In genomic region chr2:170497091-170497566, GRCm38 (mm10) we compare ENCODE assay signal across 7 mouse cellular contexts. TPM values are rescaled to one million over a fixed set of nuclear protein-coding genes. Genes with fewer than 3 reads are reported as not detected.
A peak's percentile ranks its signal among the peaks of the same experiment; 100 is the strongest.
DNase-seq lines count a peak whose midpoint lies in the region; ATAC-seq and TF ChIP-seq lines count a peak whose summit lies in the region.

TSS of gene Cyp24a1 (minus strand) at chr2:170497145.

- DNase-seq in gastrocnemius, adult 8-10 months (ENCODE audit: low spot score in 2 of 2): peak; percentile 18 to 55
- DNase-seq in hindbrain, postnatal 0 days (ENCODE audit: low spot score): peak; percentile 32
- peak; percentile 34 for DNase-seq in midbrain, postnatal 0 days (ENCODE audit: low spot score)
- no peak for DNase-seq in right cerebral cortex, adult 18-20 months
- no peak for DNase-seq in left cerebral cortex, adult 11 months (ENCODE audit: low spot score)

- H3K36me3 ChIP-seq in hindbrain, postnatal 0 days (ENCODE audit: insufficient read depth, low read length): no peaks in the 10 kb centered on the region
- no peaks in the 10 kb centered on the region for H3K36me3 ChIP-seq in liver, embryonic 12.5 days
- no peaks in the 10 kb centered on the region for H3K36me3 ChIP-seq in midbrain, postnatal 0 days (ENCODE audit: insufficient read depth, low read length)

- peak; percentile 60 for TF ChIP-seq CTCF in hindbrain, postnatal 0 days (IDR thresholded peaks at IDR 0.05; ENCODE audit: low read depth)
- TF ChIP-seq CTCF in midbrain, postnatal 0 days (IDR thresholded peaks at IDR 0.05): peak; percentile 37

- WGBS in hindbrain, postnatal 0 days: under 1% methylated on average over 35 of the region's 36 CpGs
- under 1% methylated on average over 36 of the region's 36 CpGs for WGBS in liver, embryonic 12.5 days (ENCODE audit: insufficient replicate concordance)
- WGBS in midbrain, postnatal 0 days: under 1% methylated on average over 34 of the region's 36 CpGs

- H3K4me1 ChIP-seq in hindbrain, postnatal 0 days (ENCODE audit: insufficient read depth, low read length): peaks cover 8% of the 10 kb centered on the region; the same call in 1 of the 2 replicates
- H3K4me1 ChIP-seq in liver, embryonic 12.5 days: peaks cover 6% of the 10 kb centered on the region; the same call in 1 of the 2 replicates
- no peaks in the 10 kb centered on the region; the same call in 1 of the 2 replicates for H3K4me1 ChIP-seq in midbrain, postnatal 0 days (ENCODE audit: insufficient read depth, low read length)

- peak within 1 kb of the TSS; percentile 50 for H3K4me2 ChIP-seq in hindbrain, postnatal 0 days (ENCODE audit: low read depth, low read length)
- H3K4me2 ChIP-seq in liver, embryonic 12.5 days: peak within 1 kb of the TSS; percentile 40
- H3K4me2 ChIP-seq in midbrain, postnatal 0 days (ENCODE audit: low read depth, low read length, poor library complexity, severe bottlenecking): peak within 1 kb of the TSS; percentile 50

- H3K27ac ChIP-seq in hindbrain, postnatal 0 days: no peak within 1 kb of the TSS
- no peak within 1 kb of the TSS for H3K27ac ChIP-seq in liver, embryonic 12.5 days
- no peak within 1 kb of the TSS for H3K27ac ChIP-seq in midbrain, postnatal 0 days (ENCODE audit: low read depth, low read length)

- H3K27me3 ChIP-seq in hindbrain, postnatal 0 days (ENCODE audit: insufficient read depth, low read length): peaks cover 35% of the 10 kb centered on the region; the same call in 1 of the 2 replicates
- H3K27me3 ChIP-seq in liver, embryonic 12.5 days (replicated peaks): peaks cover 74% of the 10 kb centered on the region
- peaks cover 26% of the 10 kb centered on the region for H3K27me3 ChIP-seq in midbrain, postnatal 0 days (ENCODE audit: insufficient read depth, low read length)

- H3K9ac ChIP-seq in hindbrain, postnatal 0 days (replicated peaks; ENCODE audit: low read length): no peak within 1 kb of the TSS
- H3K9ac ChIP-seq in liver, embryonic 12.5 days: no peak within 1 kb of the TSS
- H3K9ac ChIP-seq in midbrain, postnatal 0 days (replicated peaks; ENCODE audit: low read length, poor library complexity, severe bottlenecking): no peak within 1 kb of the TSS

- ATAC-seq in common myeloid progenitor, adult 5-6 weeks (replicated peaks; ENCODE audit: low read depth, poor library complexity, severe bottlenecking): peak; percentile 98
- ATAC-seq in hindbrain, postnatal 0 days: peak; percentile 59; the same call in 1 of the 2 replicates
- peak; percentile 27; the same call in 1 of the 2 replicates for ATAC-seq in liver, embryonic 12.5 days
- ATAC-seq in midbrain, postnatal 0 days (ENCODE audit: low FRiP score): peak; percentile 41; the same call in 1 of the 2 replicates

- no peaks in the 10 kb centered on the region for H3K9me3 ChIP-seq in hindbrain, postnatal 0 days (ENCODE audit: low read length)
- H3K9me3 ChIP-seq in liver, embryonic 12.5 days (replicated peaks): no peaks in the 10 kb centered on the region
- no peaks in the 10 kb centered on the region for H3K9me3 ChIP-seq in midbrain, postnatal 0 days (ENCODE audit: low read length)

- peak within 1 kb of the TSS; percentile 29 for H3K4me3 ChIP-seq in hindbrain, postnatal 0 days (ENCODE audit: low read length)
- no peak within 1 kb of the TSS for H3K4me3 ChIP-seq in liver, embryonic 12.5 days
- peak within 1 kb of the TSS; percentile 26; the same call in 1 of the 2 replicates for H3K4me3 ChIP-seq in midbrain, postnatal 0 days (ENCODE audit: low read depth, low read length)

RNA-seq across cellular contexts. Expression of gene Cyp24a1, which starts in this region (rescaled TPM):
- not detected in 2 replicates for total RNA-seq in common myeloid progenitor, adult 5-6 weeks (2017)
- total RNA-seq in gastrocnemius, adult 8-10 months (2022): not detected
- not detected in 2 replicates for total RNA-seq in hindbrain, postnatal 0 days (2014; rRNA removed)
- polyA plus RNA-seq in hindbrain, postnatal 0 days (2015; fragmentation: Nextera tagmentation; extraction: Ambion mirVana): 0.08 and 0.09 TPM in 2 replicates
- not detected in 2 replicates for polyA plus RNA-seq in liver, embryonic 12.5 days (2016; fragmentation: Nextera tagmentation; extraction: Ambion mirVana)
- total RNA-seq in midbrain, postnatal 0 days (2014; rRNA removed): 0.14 TPM in 1 of 2 replicates, not detected in the other
- 0.09 and 0.23 TPM in 2 replicates for polyA plus RNA-seq in midbrain, postnatal 0 days (2015; fragmentation: Nextera tagmentation; extraction: Ambion mirVana)

Comparison
In these comparisons a context has a peak if more than half of its experiments do, and no peak if none do; other contexts are left out.
1. Peak in ATAC-seq in common myeloid progenitor, adult 5-6 weeks; RNA of the gene not detected or under 1 TPM.
2. Peak in DNase-seq in gastrocnemius, adult 8-10 months; RNA of the gene not detected or under 1 TPM.
3. Peak in DNase-seq, ATAC-seq, H3K4me3 ChIP-seq and H3K4me2 ChIP-seq in hindbrain, postnatal 0 days; RNA of the gene not detected or under 1 TPM.
4. Peak in ATAC-seq and H3K4me2 ChIP-seq in liver, embryonic 12.5 days; RNA of the gene not detected or under 1 TPM.
5. Peak in DNase-seq, ATAC-seq, H3K4me3 ChIP-seq and H3K4me2 ChIP-seq in midbrain, postnatal 0 days; RNA of the gene not detected or under 1 TPM.
6. ATAC-seq: peak in every context shown above with its lines; median percentile 98 in common myeloid progenitor, adult 5-6 weeks; 59 in hindbrain, postnatal 0 days; 41 in midbrain, postnatal 0 days; 27 in liver, embryonic 12.5 days.